In genomic region chr12:53496386-53496785, GRCm38 (mm10) we compare ENCODE assay signal across 22 mouse cellular contexts.
DNase-seq lines count a peak whose midpoint lies in the region; ATAC-seq and TF ChIP-seq lines count a peak whose summit lies in the region.
"Had no signal": no experiment of that assay in that cellular context is flagged by ENCODE, and none has a peak within 500 bp of the region (broad histone marks: within the 10 kb centered on the region; RNA-seq: fewer than 3 reads in every experiment).

No protein-coding gene starts in this region.

- no peak overlapping the region for H3K4me3 ChIP-seq in limb, embryonic 11.5 days (ENCODE audit: low read depth, low read length)
- H3K4me3 ChIP-seq in limb, embryonic 10.5 days: no peak overlapping the region
- no peak overlapping the region for H3K4me3 ChIP-seq in limb, embryonic 14.5 days (replicated peaks; ENCODE audit: low read length)
- H3K4me3 ChIP-seq: forebrain, embryonic 15.5 days; heart, embryonic 15.5 days; hindbrain, embryonic 13.5 days had no signal

- no peaks in the 10 kb centered on the region for H3K27me3 ChIP-seq in limb, embryonic 11.5 days (ENCODE audit: control insufficient read depth, insufficient read depth, low read length)
- no peaks in the 10 kb centered on the region for H3K27me3 ChIP-seq in limb, embryonic 10.5 days (ENCODE audit: low read depth, poor library complexity, severe bottlenecking)
- no peaks in the 10 kb centered on the region for H3K27me3 ChIP-seq in limb, embryonic 14.5 days (ENCODE audit: control insufficient read depth, insufficient read depth, low read length)
- H3K27me3 ChIP-seq: CH12.LX; forebrain, embryonic 15.5 days; heart, embryonic 15.5 days; hindbrain, embryonic 13.5 days had no signal

- no peaks in the 10 kb centered on the region for H3K36me3 ChIP-seq in limb, embryonic 11.5 days (ENCODE audit: control insufficient read depth, insufficient read depth, low read length)
- no peaks in the 10 kb centered on the region for H3K36me3 ChIP-seq in limb, embryonic 10.5 days
- H3K36me3 ChIP-seq in limb, embryonic 14.5 days (ENCODE audit: control insufficient read depth, insufficient read depth, low read length): no peaks in the 10 kb centered on the region
- H3K36me3 ChIP-seq: forebrain, embryonic 15.5 days; heart, embryonic 15.5 days; hindbrain, embryonic 13.5 days had no signal

- intact Hi-C loops in gastrocnemius, postnatal 36 days (cut with DNase I): no loop called here

- peak; percentile 38 for DNase-seq in embryo, embryonic 10.5 days (ENCODE audit: low spot score)
- DNase-seq in embryo, embryonic 10 days (ENCODE audit: low spot score): no peak
- DNase-seq in limb, embryonic 11.5 days (ENCODE audit: low spot score): peak; percentile 26
- DNase-seq in limb, embryonic 10.5 days (ENCODE audit: low spot score): no peak
- DNase-seq in R1 (ENCODE audit: low read depth, low spot score): peak; percentile 20
- DNase-seq in limb, embryonic 14.5 days (ENCODE audit: low spot score): peak; percentile 39
- no peak for DNase-seq in ovary, postnatal 36 days (ENCODE audit: low spot score)
- DNase-seq in gastrocnemius, postnatal 36 days: no peak
- DNase-seq: adrenal gland, adult 2 months; adrenal gland, postnatal 25 days; cerebellum, adult 18-20 months; cerebellum, adult 9-11 months; cerebellum, postnatal 36 days; heart, adult 18-20 months; heart, postnatal 14 days had no signal

- no peak for TF ChIP-seq POLR2A in limb, embryonic 14.5 days (IDR thresholded peaks at IDR 0.05; ENCODE audit: borderline replicate concordance, extremely low read depth, insufficient read depth, insufficient read length)

- H3K4me2 ChIP-seq in limb, embryonic 11.5 days (ENCODE audit: low read depth, severe bottlenecking): no peak overlapping the region
- no peak overlapping the region for H3K4me2 ChIP-seq in limb, embryonic 14.5 days (replicated peaks; ENCODE audit: low read depth, low read length, severe bottlenecking)
- H3K4me2 ChIP-seq: forebrain, embryonic 15.5 days; heart, embryonic 11.5 days; heart, embryonic 15.5 days; hindbrain, embryonic 13.5 days had no signal

- no peak overlapping the region for H3K27ac ChIP-seq in limb, embryonic 11.5 days (replicated peaks; ENCODE audit: low read depth, low read length)
- no peak overlapping the region for H3K27ac ChIP-seq in limb, embryonic 10.5 days
- no peak overlapping the region for H3K27ac ChIP-seq in limb, embryonic 14.5 days (replicated peaks; ENCODE audit: low read depth, low read length)
- H3K27ac ChIP-seq: forebrain, embryonic 15.5 days; heart, embryonic 15.5 days; hindbrain, embryonic 13.5 days; hindbrain, postnatal 0 days had no signal

- no peaks in the 10 kb centered on the region for H3K9me3 ChIP-seq in limb, embryonic 11.5 days (ENCODE audit: control insufficient read depth, low read length)
- no peaks in the 10 kb centered on the region for H3K9me3 ChIP-seq in limb, embryonic 10.5 days (replicated peaks)
- no peaks in the 10 kb centered on the region for H3K9me3 ChIP-seq in limb, embryonic 14.5 days (ENCODE audit: control insufficient read depth, low read length)
- H3K9me3 ChIP-seq: forebrain, embryonic 15.5 days; heart, embryonic 15.5 days; hindbrain, embryonic 13.5 days had no signal

- ATAC-seq in limb, embryonic 11.5 days (ENCODE audit: insufficient number of reproducible peaks, low FRiP score, low TSS enrichment, low read depth): no peak
- no peak for ATAC-seq in limb, embryonic 14.5 days (ENCODE audit: low FRiP score, low read depth)
- ATAC-seq: activated CD4-positive, CD25-positive, alpha-beta regulatory T cell, adult 4 months; forebrain, embryonic 15.5 days; hindbrain, postnatal 0 days had no signal

- H3K4me1 ChIP-seq in limb, embryonic 11.5 days (ENCODE audit: control insufficient read depth, insufficient read depth, low read length): no peaks in the 10 kb centered on the region
- H3K4me1 ChIP-seq in limb, embryonic 10.5 days: no peaks in the 10 kb centered on the region
- H3K4me1 ChIP-seq in limb, embryonic 14.5 days (ENCODE audit: control insufficient read depth, insufficient read depth, low read length): no peaks in the 10 kb centered on the region
- H3K4me1 ChIP-seq: heart, embryonic 15.5 days had no signal

- H3K9ac ChIP-seq in limb, embryonic 11.5 days (ENCODE audit: low read length): no peak overlapping the region
- no peak overlapping the region for H3K9ac ChIP-seq in limb, embryonic 14.5 days (ENCODE audit: low read depth, low read length, severe bottlenecking)
- H3K9ac ChIP-seq: forebrain, embryonic 15.5 days; heart, embryonic 15.5 days; hindbrain, embryonic 13.5 days had no signal

Comparison
In these comparisons a context has a peak if more than half of its experiments do, and no peak if none do; other contexts are left out.
1. DNase-seq: peak in embryo, embryonic 10.5 days (single experiment), limb, embryonic 11.5 days (single experiment), R1 (single experiment) and limb, embryonic 14.5 days (single experiment); none in embryo, embryonic 10 days (single experiment), limb, embryonic 10.5 days (single experiment), ovary, postnatal 36 days (single experiment) and gastrocnemius, postnatal 36 days (0 of 2).